Mouse (Mus musculus): Measurements from ENCODE around the gene Palm3. TPM values are rescaled to one million over a fixed set of nuclear protein-coding genes. Genes with fewer than 3 reads are reported as not detected.
A peak's percentile ranks its signal among the peaks of the same experiment; 100 is the strongest.

The Palm3 gene
- polyA plus RNA-seq, 1 experiment from 2014 or later, result 7.4 TPM

GRCm38 (mm10) chr8:84024171-84024570 is 2.9 kb downstream of the Palm3 start:
- no peak for ATAC-seq (ENCODE audit: low FRiP score, low TSS enrichment)
- Histone ChIP-seq H3K4me3 (ENCODE audit: low read length) (no peak overlapping the region), H3K9ac (ENCODE audit: low read depth, low read length) (no peak overlapping the region), H3K27me3 (ENCODE audit: control insufficient read depth, insufficient read depth, low read length) (peaks cover 5% of the 10 kb centered on the region), H3K4me1 (ENCODE audit: control insufficient read depth, insufficient read depth, low read length) (peaks cover 45% of the 10 kb centered on the region), H3K27ac (ENCODE audit: low read depth, low read length) (no peak overlapping the region), H3K4me2 (replicated peaks; ENCODE audit: low read depth, low read length) (peak overlapping the region; percentile 13; the same call in 1 of the 2 replicates), H3K9me3 (ENCODE audit: control insufficient read depth, low read length) (no peaks in the 10 kb centered on the region), H3K36me3 (ENCODE audit: control insufficient read depth, insufficient read depth, low read length) (no peaks in the 10 kb centered on the region; the same call in 1 of the 2 replicates)
- WGBS, result 15% methylated on average over 10 of the region's 10 CpGs

- Histone ChIP-seq H3K9ac (ENCODE audit: low read depth, low read length) (peak overlapping the region; percentile 52), H3K27me3 (ENCODE audit: control insufficient read depth, insufficient read depth, low read length) (peaks cover 5% of the 10 kb centered on the region), H3K4me1 (ENCODE audit: control insufficient read depth, insufficient read depth, low read length) (peaks cover 45% of the 10 kb centered on the region), H3K27ac (ENCODE audit: low read depth, low read length) (no peak overlapping the region), H3K9me3 (ENCODE audit: control insufficient read depth, low read length) (no peaks in the 10 kb centered on the region), H3K36me3 (ENCODE audit: control insufficient read depth, insufficient read depth, low read length) (no peaks in the 10 kb centered on the region; the same call in 1 of the 2 replicates), H3K4me2 (replicated peaks; ENCODE audit: low read depth, low read length) (peak overlapping the region; percentile 81), H3K4me3 (ENCODE audit: low read length) (peak overlapping the region; percentile 52)
- ATAC-seq (ENCODE audit: low FRiP score, low TSS enrichment), result peak; percentile 61
- WGBS, result under 1% methylated on average over 41 of the region's 41 CpGs
Measured at GRCm38 (mm10) chr8:84025863-84026262, 4.6 kb downstream of the Palm3 start.

GRCm38 (mm10) chr8:84027449-84027848 is 6.2 kb downstream of the Palm3 start:
- no peak overlapping the region for H3K4me2 ChIP-seq (replicated peaks; ENCODE audit: low read depth, low read length)

GRCm38 (mm10) chr8:84029272-84029671 is 8.0 kb downstream of the Palm3 start:
- peaks cover 13% of the 10 kb centered on the region for H3K4me1 ChIP-seq (ENCODE audit: control insufficient read depth, insufficient read depth, low read length)
- WGBS, result 91% methylated on average over 5 of the region's 5 CpGs
- H3K27me3 ChIP-seq (ENCODE audit: control insufficient read depth, insufficient read depth, low read length), result peaks cover 5% of the 10 kb centered on the region

More at GRCm38 (mm10) chr8:84027449-84027848, 6.2 kb downstream of the Palm3 start:
- Histone ChIP-seq H3K27ac (ENCODE audit: low read depth, low read length) (no peak overlapping the region), H3K9me3 (ENCODE audit: control insufficient read depth, low read length) (no peaks in the 10 kb centered on the region), H3K27me3 (ENCODE audit: control insufficient read depth, insufficient read depth, low read length) (peaks cover 5% of the 10 kb centered on the region), H3K9ac (ENCODE audit: low read depth, low read length) (no peak overlapping the region; the same call in 1 of the 2 replicates), H3K4me3 (ENCODE audit: low read length) (no peak overlapping the region), H3K36me3 (ENCODE audit: control insufficient read depth, insufficient read depth, low read length) (no peaks in the 10 kb centered on the region; the same call in 1 of the 2 replicates), H3K4me1 (ENCODE audit: control insufficient read depth, insufficient read depth, low read length) (peaks cover 31% of the 10 kb centered on the region)
- no peak for ATAC-seq (ENCODE audit: low FRiP score, low TSS enrichment)
- WGBS, result 20% methylated on average over 10 of the region's 10 CpGs

GRCm38 (mm10) chr8:84032777-84033176 is 11.5 kb downstream of the Palm3 start:
- Histone ChIP-seq H3K9ac (ENCODE audit: low read depth, low read length) (no peak overlapping the region), H3K9me3 (ENCODE audit: control insufficient read depth, low read length) (no peaks in the 10 kb centered on the region), H3K4me1 (ENCODE audit: control insufficient read depth, insufficient read depth, low read length) (no peaks in the 10 kb centered on the region), H3K27me3 (ENCODE audit: control insufficient read depth, insufficient read depth, low read length) (no peaks in the 10 kb centered on the region), H3K27ac (ENCODE audit: low read depth, low read length) (no peak overlapping the region), H3K36me3 (ENCODE audit: control insufficient read depth, insufficient read depth, low read length) (no peaks in the 10 kb centered on the region; the same call in 1 of the 2 replicates), H3K4me3 (ENCODE audit: low read length) (no peak overlapping the region), H3K4me2 (replicated peaks; ENCODE audit: low read depth, low read length) (no peak overlapping the region)
- no peak for ATAC-seq (ENCODE audit: low FRiP score, low TSS enrichment)
- 70% methylated on average over 4 of the region's 4 CpGs for WGBS

More at GRCm38 (mm10) chr8:84029272-84029671, 8.0 kb downstream of the Palm3 start:
- H3K4me3 ChIP-seq (ENCODE audit: low read length), result no peak overlapping the region
- no peaks in the 10 kb centered on the region for H3K9me3 ChIP-seq (ENCODE audit: control insufficient read depth, low read length)
- ATAC-seq (ENCODE audit: low FRiP score, low TSS enrichment), result no peak
- H3K4me2 ChIP-seq (replicated peaks; ENCODE audit: low read depth, low read length), result no peak overlapping the region
- H3K27ac ChIP-seq (ENCODE audit: low read depth, low read length), result no peak overlapping the region
- no peak overlapping the region for H3K9ac ChIP-seq (ENCODE audit: low read depth, low read length)
- H3K36me3 ChIP-seq (ENCODE audit: control insufficient read depth, insufficient read depth, low read length), result no peaks in the 10 kb centered on the region; the same call in 1 of the 2 replicates

- WGBS, result 59% methylated on average over 5 of the region's 5 CpGs
- no peak overlapping the region for H3K4me3 ChIP-seq (ENCODE audit: low read length)
- H3K4me1 ChIP-seq (ENCODE audit: control insufficient read depth, insufficient read depth, low read length), result 0 out of 2 replicates have a peak, but pooled peaks cover 7% of the 10 kb centered on the region
- H3K27me3 ChIP-seq (ENCODE audit: control insufficient read depth, insufficient read depth, low read length), result peaks cover 10% of the 10 kb centered on the region
- ATAC-seq (ENCODE audit: low FRiP score, low TSS enrichment), result no peak
- no peak overlapping the region for H3K9ac ChIP-seq (ENCODE audit: low read depth, low read length)
- no peak overlapping the region for H3K27ac ChIP-seq (ENCODE audit: low read depth, low read length)
- no peaks in the 10 kb centered on the region for H3K36me3 ChIP-seq (ENCODE audit: control insufficient read depth, insufficient read depth, low read length)
- H3K9me3 ChIP-seq (ENCODE audit: control insufficient read depth, low read length), result no peaks in the 10 kb centered on the region
- H3K4me2 ChIP-seq (replicated peaks; ENCODE audit: low read depth, low read length), result no peak overlapping the region
Measured at GRCm38 (mm10) chr8:84038015-84038414, 16.7 kb downstream of the Palm3 start.

GRCm38 (mm10) chr8:84039050-84039449 is 17.8 kb downstream of the Palm3 start:
- H3K27me3 ChIP-seq (ENCODE audit: control insufficient read depth, insufficient read depth, low read length), result peaks cover 21% of the 10 kb centered on the region
- H3K4me3 ChIP-seq (ENCODE audit: low read length), result no peak overlapping the region
- 0 out of 2 replicates have a peak, but pooled peaks cover 7% of the 10 kb centered on the region for H3K4me1 ChIP-seq (ENCODE audit: control insufficient read depth, insufficient read depth, low read length)
- H3K9ac ChIP-seq (ENCODE audit: low read depth, low read length), result no peak overlapping the region
- ATAC-seq (ENCODE audit: low FRiP score, low TSS enrichment), result no peak; the same call in 1 of the 2 replicates
- no peak overlapping the region for H3K27ac ChIP-seq (ENCODE audit: low read depth, low read length)
- H3K36me3 ChIP-seq (ENCODE audit: control insufficient read depth, insufficient read depth, low read length), result no peaks in the 10 kb centered on the region
- H3K9me3 ChIP-seq (ENCODE audit: control insufficient read depth, low read length), result no peaks in the 10 kb centered on the region
- 5% methylated on average over 5 of the region's 5 CpGs for WGBS
- no peak overlapping the region for H3K4me2 ChIP-seq (replicated peaks; ENCODE audit: low read depth, low read length)

- no peaks in the 10 kb centered on the region; the same call in 1 of the 2 replicates for H3K9me3 ChIP-seq (ENCODE audit: control insufficient read depth, low read length)
- peaks cover 35% of the 10 kb centered on the region for H3K27me3 ChIP-seq (ENCODE audit: control insufficient read depth, insufficient read depth, low read length)
Measured at GRCm38 (mm10) chr8:84042066-84042947, 21.0 kb downstream of the Palm3 start, which contains the start of gene Il27ra. Gene Il27ra, minus strand, starts transcription at chr8:84042589.

GRCm38 (mm10) chr8:84042948-84043342 is 21.7 kb downstream of the Palm3 start:
- Histone ChIP-seq H3K9me3 (ENCODE audit: control insufficient read depth, low read length) (no peaks in the 10 kb centered on the region; the same call in 1 of the 2 replicates), H3K36me3 (ENCODE audit: control insufficient read depth, insufficient read depth, low read length) (no peaks in the 10 kb centered on the region), H3K4me1 (ENCODE audit: control insufficient read depth, insufficient read depth, low read length) (peaks cover 11% of the 10 kb centered on the region; the same call in 1 of the 2 replicates), H3K4me2 (replicated peaks; ENCODE audit: low read depth, low read length) (peak overlapping the region; percentile 79; the same call in 1 of the 2 replicates), H3K4me3 (ENCODE audit: low read length) (peak overlapping the region; percentile 39; the same call in 1 of the 2 replicates), H3K9ac (ENCODE audit: low read depth, low read length) (no peak overlapping the region), H3K27ac (ENCODE audit: low read depth, low read length) (no peak overlapping the region), H3K27me3 (ENCODE audit: control insufficient read depth, insufficient read depth, low read length) (peaks cover 35% of the 10 kb centered on the region)
- 40% methylated on average over 12 of the region's 12 CpGs for WGBS
- ATAC-seq (ENCODE audit: low FRiP score, low TSS enrichment), result no peak

More at GRCm38 (mm10) chr8:84042066-84042947, 21.0 kb downstream of the Palm3 start, which contains the start of gene Il27ra:
- Histone ChIP-seq H3K27ac (ENCODE audit: low read depth, low read length) (no peak within 1 kb of the TSS), H3K36me3 (ENCODE audit: control insufficient read depth, insufficient read depth, low read length) (no peaks in the 10 kb centered on the region), H3K4me2 (replicated peaks; ENCODE audit: low read depth, low read length) (peak within 1 kb of the TSS; percentile 79), H3K4me3 (ENCODE audit: low read length) (peak within 1 kb of the TSS; percentile 39), H3K9ac (ENCODE audit: low read depth, low read length) (peak within 1 kb of the TSS; percentile 38), H3K4me1 (ENCODE audit: control insufficient read depth, insufficient read depth, low read length) (peaks cover 11% of the 10 kb centered on the region; the same call in 1 of the 2 replicates)
- ATAC-seq (ENCODE audit: low FRiP score, low TSS enrichment), result peak; percentile 79
- 5% methylated on average over 37 of the region's 40 CpGs for WGBS

Data from kidney, embryonic 14.5 days (tissue).